In genomic region chr4:13128185-13128584, GRCm38 (mm10) we compare ENCODE assay signal across 25 mouse cellular contexts.
DNase-seq lines count a peak whose midpoint lies in the region; ATAC-seq and TF ChIP-seq lines count a peak whose summit lies in the region.
"Had no signal": no experiment of that assay in that cellular context is flagged by ENCODE, and none has a peak within 500 bp of the region (broad histone marks: within the 10 kb centered on the region; RNA-seq: fewer than 3 reads in every experiment).

No protein-coding gene starts in this region.

- no peak for TF ChIP-seq EP300 in ES-Bruce4 (IDR thresholded peaks at IDR 0.05; ENCODE audit: insufficient read depth, low read depth, low read length)

- peak overlapping the region; percentile 65 for H3K27ac ChIP-seq in ES-Bruce4 (ENCODE audit: insufficient read depth, low read length)
- H3K27ac ChIP-seq in kidney, embryonic 16.5 days (ENCODE audit: low read length): no peak overlapping the region
- H3K27ac ChIP-seq in hindbrain, embryonic 10.5 days: no peak overlapping the region
- H3K27ac ChIP-seq: embryonic facial prominence, embryonic 13.5 days; embryonic facial prominence, embryonic 15.5 days; forebrain, embryonic 10.5 days; forebrain, embryonic 12.5 days had no signal

- TF ChIP-seq CTCF in ES-Bruce4 (IDR thresholded peaks at IDR 0.05; ENCODE audit: low read depth, low read length): no peak

- TF ChIP-seq POLR2A in ES-Bruce4 (IDR thresholded peaks at IDR 0.05; ENCODE audit: insufficient read depth, low read length): no peak

- H3K4me1 ChIP-seq in ES-Bruce4 (ENCODE audit: control insufficient read depth, insufficient read depth, low read length): peaks cover 2% of the 10 kb centered on the region
- no peaks in the 10 kb centered on the region for H3K4me1 ChIP-seq in kidney, embryonic 16.5 days (ENCODE audit: insufficient read depth, low read length)
- H3K4me1 ChIP-seq in hindbrain, embryonic 10.5 days (replicated peaks): no peaks in the 10 kb centered on the region
- H3K4me1 ChIP-seq: embryonic facial prominence, embryonic 13.5 days; embryonic facial prominence, embryonic 15.5 days; forebrain, embryonic 10.5 days; forebrain, embryonic 12.5 days had no signal

- no peak overlapping the region for H3K4me3 ChIP-seq in ES-Bruce4 (ENCODE audit: low read depth, low read length)
- H3K4me3 ChIP-seq in kidney, embryonic 16.5 days (ENCODE audit: low read length): no peak overlapping the region
- no peak overlapping the region for H3K4me3 ChIP-seq in hindbrain, embryonic 10.5 days
- H3K4me3 ChIP-seq: embryonic facial prominence, embryonic 13.5 days; embryonic facial prominence, embryonic 15.5 days; erythroblast, embryonic 14.5 days; forebrain, embryonic 10.5 days; forebrain, embryonic 12.5 days had no signal

- H3K4me2 ChIP-seq in kidney, embryonic 16.5 days (replicated peaks; ENCODE audit: low read depth, low read length): no peak overlapping the region
- H3K4me2 ChIP-seq: embryonic facial prominence, embryonic 13.5 days; embryonic facial prominence, embryonic 15.5 days; forebrain, embryonic 12.5 days had no signal

- H3K9ac ChIP-seq in ES-Bruce4 (ENCODE audit: low read depth, poor library complexity, severe bottlenecking): no peak overlapping the region
- H3K9ac ChIP-seq in kidney, embryonic 16.5 days (replicated peaks; ENCODE audit: low read length): no peak overlapping the region
- H3K9ac ChIP-seq: embryonic facial prominence, embryonic 13.5 days; embryonic facial prominence, embryonic 15.5 days; forebrain, embryonic 12.5 days had no signal

- no peaks in the 10 kb centered on the region for H3K27me3 ChIP-seq in ES-Bruce4 (ENCODE audit: control insufficient read depth, insufficient read depth, low read length, poor library complexity, severe bottlenecking)
- no peaks in the 10 kb centered on the region for H3K27me3 ChIP-seq in kidney, embryonic 16.5 days (ENCODE audit: insufficient read depth, low read length)
- no peaks in the 10 kb centered on the region for H3K27me3 ChIP-seq in hindbrain, embryonic 10.5 days (ENCODE audit: insufficient read depth, poor library complexity, severe bottlenecking)
- H3K27me3 ChIP-seq: embryonic facial prominence, embryonic 13.5 days; embryonic facial prominence, embryonic 15.5 days; forebrain, embryonic 12.5 days; Patski had no signal

- peak; percentile 28 for DNase-seq in ES-CJ7 (ENCODE audit: low read depth, low spot score)
- peak; percentile 51 for DNase-seq in R1 (ENCODE audit: low read depth, low spot score)
- no peak for DNase-seq in spleen, postnatal 10 days (ENCODE audit: low spot score in 2 of 2)
- no peak for DNase-seq in hindbrain, embryonic 10.5 days (ENCODE audit: low spot score)
- DNase-seq: adrenal gland, adult 2 months; adrenal gland, postnatal 10 days; adrenal gland, postnatal 25 days; cerebellum, adult 11 months; cerebellum, adult 18-20 months; cerebellum, adult 8-10 months; cerebellum, adult 9-11 months; cerebellum, postnatal 36 days; embryo, embryonic 11 days had no signal

- H3K36me3 ChIP-seq in ES-Bruce4 (ENCODE audit: control insufficient read depth, insufficient read depth, low read length, poor library complexity, severe bottlenecking): no peaks in the 10 kb centered on the region
- H3K36me3 ChIP-seq in kidney, embryonic 16.5 days (ENCODE audit: insufficient read depth, low read length): no peaks in the 10 kb centered on the region
- H3K36me3 ChIP-seq in hindbrain, embryonic 10.5 days: no peaks in the 10 kb centered on the region
- H3K36me3 ChIP-seq: embryonic facial prominence, embryonic 13.5 days; embryonic facial prominence, embryonic 15.5 days; forebrain, embryonic 10.5 days; forebrain, embryonic 12.5 days; G1E had no signal

- H3K9me3 ChIP-seq in ES-Bruce4 (replicated peaks; ENCODE audit: control insufficient read depth, insufficient read depth, low read length, poor library complexity, severe bottlenecking): no peaks in the 10 kb centered on the region
- no peaks in the 10 kb centered on the region for H3K9me3 ChIP-seq in kidney, embryonic 16.5 days (ENCODE audit: low read length)
- no peaks in the 10 kb centered on the region for H3K9me3 ChIP-seq in hindbrain, embryonic 10.5 days
- H3K9me3 ChIP-seq: embryonic facial prominence, embryonic 13.5 days; embryonic facial prominence, embryonic 15.5 days; forebrain, embryonic 10.5 days; forebrain, embryonic 12.5 days; G1E had no signal

- peak; percentile 54; the same call in 1 of the 2 replicates for ATAC-seq in granulocyte monocyte progenitor cell, adult 5-6 weeks (replicated peaks; ENCODE audit: poor library complexity, severe bottlenecking)
- no peak for ATAC-seq in kidney, embryonic 16.5 days (ENCODE audit: low FRiP score, low TSS enrichment)
- ATAC-seq: forebrain, embryonic 14.5 days; forebrain, embryonic 16.5 days; Patski had no signal

Comparison
In these comparisons a context has a peak if more than half of its experiments do, and no peak if none do; other contexts are left out.
1. DNase-seq: peak in ES-CJ7 (single experiment) and R1 (single experiment); none in spleen, postnatal 10 days (0 of 2) and hindbrain, embryonic 10.5 days (single experiment).